Mouse (Mus musculus) adrenal gland, adult 8-10 months (tissue): ENCODE results near the gene Ap4m1. TPM values are rescaled to one million over a fixed set of nuclear protein-coding genes. Genes with fewer than 3 reads are reported as not detected.
A peak's percentile ranks its signal among the peaks of the same experiment; 100 is the strongest.
"Not testable (repeated sequence)": the region's sequence is repeated elsewhere in the genome, so short reads cannot be mapped to it uniquely, and the experiment has no call there.

ENCODE experiments used
- DNase-seq: peaks from one replicate; pipeline ENCODE4 v3.0.0; 2022
- microRNA-seq, 2 experiments: library from miRNA; unstranded; fragments of <30 nt; microRNA quantifications; one replicate each; pipeline ENCODE4 v1.2.0; 2022
- total RNA-seq, 4 experiments: library from RNA; stranded (reverse); gene quantifications; 2 replicates each; pipeline ENCODE4 v1.2.4; 2022

The Ap4m1 gene
- total RNA-seq, 4 experiments from 2014 or later: 19.5 to 34.6 (median 27.6) TPM

DNA sequence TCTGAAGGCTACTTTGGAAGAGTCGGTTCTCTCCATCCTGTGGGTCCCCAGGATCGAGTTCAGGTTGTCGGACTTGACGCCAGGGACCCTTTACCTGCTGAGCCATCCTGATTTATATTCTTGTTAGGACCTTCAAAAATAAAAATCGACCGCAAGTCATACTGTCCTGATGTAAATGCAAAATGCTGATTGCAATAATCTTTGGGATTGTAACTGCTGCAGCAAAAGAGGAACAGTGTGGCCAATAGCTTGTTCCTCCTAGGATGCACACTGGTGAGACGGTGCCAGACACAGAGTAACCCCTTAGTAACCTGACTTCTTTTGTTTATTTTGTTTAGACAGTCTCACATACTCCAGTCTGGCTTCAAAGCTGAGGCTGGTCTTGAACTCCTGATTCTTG lies 23.7 kb downstream of the Ap4m1 start:
- DNase-seq: no peak

DNA sequence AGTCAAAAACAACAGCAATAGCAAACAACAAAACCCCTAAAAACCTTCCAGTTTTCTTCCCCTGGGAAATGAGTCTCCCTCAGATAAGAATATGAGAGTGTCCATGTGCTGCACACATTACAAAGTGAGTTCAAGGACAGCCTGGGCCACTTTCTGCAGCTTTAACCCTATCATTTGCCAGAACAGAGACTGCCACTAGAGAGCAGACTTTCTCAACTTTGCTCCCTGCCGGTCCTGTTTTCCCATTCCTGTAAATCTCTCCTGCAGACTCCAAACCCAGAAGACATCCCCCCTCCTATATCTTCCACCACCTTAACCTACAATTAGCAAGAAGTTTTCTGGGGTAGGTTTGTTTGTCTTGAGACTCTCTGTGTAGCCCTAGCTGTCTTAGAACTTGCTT lies 27.8 kb downstream of the Ap4m1 start:
- DNase-seq: peak; percentile 35

DNA sequence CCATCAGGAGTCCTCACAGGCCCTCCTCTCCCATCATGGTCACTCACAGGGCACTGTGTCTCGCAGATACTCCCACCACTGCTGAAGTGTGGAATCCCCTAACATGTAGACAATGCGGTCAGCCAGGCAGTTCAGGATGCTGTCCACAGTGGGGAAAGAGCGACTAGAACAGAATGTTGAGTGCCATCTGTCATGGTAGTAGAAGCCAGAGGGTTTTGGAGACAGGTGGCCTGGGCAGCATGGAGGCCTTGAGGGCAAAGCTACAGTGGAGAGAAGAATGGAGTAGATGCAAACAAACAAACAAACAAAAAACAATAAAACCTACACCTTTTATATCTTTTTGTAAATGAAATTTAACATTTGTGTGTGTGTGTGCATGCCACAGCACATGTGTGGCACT lies 30.3 kb downstream of the Ap4m1 start:
- DNase-seq: no peak

DNA sequence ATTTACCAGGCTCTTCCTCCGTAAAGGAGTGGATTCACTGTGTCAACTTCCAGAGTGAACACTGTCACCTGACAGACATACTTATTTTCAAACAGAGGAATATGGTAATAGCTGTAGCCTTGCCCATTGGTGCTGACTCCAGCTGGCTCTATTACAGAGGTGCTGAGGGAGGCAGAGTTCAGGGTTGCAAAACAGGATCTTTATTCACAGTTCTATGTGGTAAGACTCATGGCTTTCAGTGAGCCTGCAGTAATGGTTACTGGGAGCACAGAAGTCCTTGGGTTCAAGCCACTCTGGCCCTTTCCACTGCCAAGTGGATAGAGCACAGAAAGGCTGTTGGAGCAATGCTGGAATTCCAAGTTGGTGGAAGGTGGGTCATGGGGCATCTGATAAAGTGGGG lies 35.5 kb downstream of the Ap4m1 start:
- peak; percentile 33 for DNase-seq

DNA sequence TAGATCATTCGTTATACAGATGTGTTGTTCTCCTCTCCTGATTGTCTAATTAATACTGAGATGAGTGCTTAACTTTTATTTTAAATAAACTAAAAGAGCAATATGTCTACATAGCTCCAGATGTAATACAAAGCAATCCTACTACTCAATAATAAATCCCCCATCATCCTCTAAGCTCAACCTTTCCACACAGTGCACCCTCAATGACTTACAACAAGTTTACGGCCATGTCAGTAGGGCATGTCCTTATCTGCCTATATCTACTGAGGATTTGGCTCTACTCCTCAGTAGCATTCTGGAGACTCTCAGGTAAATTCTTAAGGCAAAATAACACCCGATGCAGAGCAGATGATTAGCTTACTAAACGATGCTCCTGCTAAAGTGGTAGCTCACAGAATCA lies 36.1 kb downstream of the Ap4m1 start:
- DNase-seq: no peak

DNA sequence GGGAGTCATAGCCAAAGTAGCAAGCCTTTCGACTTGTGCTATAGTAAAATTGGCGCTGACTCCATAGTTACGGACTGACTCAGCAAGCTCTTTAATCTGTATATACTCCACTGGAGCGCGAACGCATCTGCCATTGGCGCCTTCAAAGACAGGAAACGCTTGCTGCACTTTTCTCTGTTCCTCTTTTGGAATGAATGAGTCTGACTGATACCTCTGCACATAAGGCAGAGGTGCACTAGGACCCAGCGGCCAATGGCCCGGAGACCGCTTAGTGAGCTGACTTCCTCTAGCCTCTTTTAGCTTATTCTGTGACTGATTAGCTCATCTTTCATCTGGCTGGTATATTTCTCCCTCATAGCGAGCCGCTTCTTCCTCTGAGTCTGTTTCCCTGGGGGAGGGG lies 44.8 kb downstream of the Ap4m1 start:
- not testable (repeated sequence) for DNase-seq

DNA sequence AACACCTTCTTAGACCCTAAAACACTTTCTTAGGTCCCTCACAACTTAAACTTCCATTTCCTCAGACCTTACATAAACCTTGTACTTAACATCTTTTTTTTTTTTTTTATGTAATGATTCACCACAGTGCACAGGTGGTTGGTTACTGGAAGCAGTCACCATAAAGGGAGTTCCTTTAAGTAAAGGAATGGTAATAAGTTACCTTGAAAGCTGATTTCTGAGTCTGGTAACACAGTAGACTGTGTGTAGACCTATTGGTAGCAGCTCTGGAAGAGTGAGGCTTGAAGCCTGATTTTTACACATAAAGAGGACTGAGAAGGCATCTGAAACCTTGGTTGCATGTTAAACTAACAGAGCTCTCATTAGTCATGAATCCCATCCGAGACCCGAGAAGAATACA lies 48.1 kb downstream of the Ap4m1 start:
- DNase-seq: no peak

DNA sequence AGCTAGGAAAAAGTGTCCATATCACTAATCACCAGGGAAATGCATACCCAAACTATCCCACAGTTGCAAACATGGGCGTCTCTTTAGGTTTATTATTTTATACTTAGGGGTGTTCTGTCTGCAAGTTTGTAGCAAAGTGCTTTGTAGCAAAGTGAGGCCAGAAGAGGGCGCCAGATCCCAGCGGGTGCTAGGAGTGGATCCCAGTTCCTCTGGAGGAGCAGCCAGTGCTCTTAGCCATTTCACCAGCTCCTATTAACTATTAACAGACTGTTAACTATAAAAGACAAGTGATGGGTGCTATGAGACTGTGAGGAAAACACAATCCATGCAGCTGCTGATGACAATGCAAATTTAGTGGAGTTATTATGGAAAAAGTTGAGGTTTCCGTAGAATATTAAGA lies 50.3 kb downstream of the Ap4m1 start:
- peak; percentile 76 for DNase-seq

DNA sequence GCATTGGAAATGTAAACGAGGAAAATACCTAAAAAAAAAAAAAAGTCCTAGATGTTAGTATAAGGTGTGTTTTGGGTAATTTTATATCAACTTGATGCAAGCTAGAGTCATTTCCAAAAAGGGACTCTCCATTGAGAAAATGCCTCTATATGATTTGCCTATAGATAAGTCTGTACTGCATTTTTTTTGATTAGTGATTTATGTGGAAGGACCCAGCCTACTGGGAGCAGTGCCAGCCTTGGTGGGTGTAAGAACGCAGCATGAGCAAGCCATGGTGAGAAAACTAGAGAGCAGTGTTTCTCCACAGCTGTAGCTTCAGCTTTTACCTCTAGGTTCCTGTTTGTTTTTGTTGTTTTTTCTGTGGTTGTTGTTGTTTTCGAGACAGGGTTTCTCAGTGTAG lies 51.5 kb downstream of the Ap4m1 start:
- no peak for DNase-seq

DNA sequence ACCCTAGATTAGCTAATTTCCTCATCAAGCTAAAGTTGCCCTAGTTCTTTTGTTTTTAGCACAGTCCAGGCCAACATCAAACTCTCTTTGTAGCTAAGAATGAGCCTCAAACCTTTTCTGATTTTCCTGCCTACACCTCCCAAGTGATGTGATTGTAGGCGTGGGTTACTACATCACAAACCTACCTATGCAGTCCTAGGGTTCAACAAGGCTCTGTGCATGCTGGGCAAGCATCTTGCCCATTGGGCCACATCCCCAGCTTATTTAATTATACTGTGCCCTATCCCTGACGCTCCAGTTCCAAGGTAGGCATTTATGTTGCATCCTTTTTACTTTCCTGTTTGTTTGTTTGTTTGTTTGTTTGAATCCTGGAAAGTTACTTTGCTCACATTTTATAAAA lies 53.9 kb downstream of the Ap4m1 start, which contains the start of gene Nxpe5:
Nxpe5 (plus strand) TSS at position 199 of the 400 bp plus-strand sequence.
- no peak for DNase-seq

DNA sequence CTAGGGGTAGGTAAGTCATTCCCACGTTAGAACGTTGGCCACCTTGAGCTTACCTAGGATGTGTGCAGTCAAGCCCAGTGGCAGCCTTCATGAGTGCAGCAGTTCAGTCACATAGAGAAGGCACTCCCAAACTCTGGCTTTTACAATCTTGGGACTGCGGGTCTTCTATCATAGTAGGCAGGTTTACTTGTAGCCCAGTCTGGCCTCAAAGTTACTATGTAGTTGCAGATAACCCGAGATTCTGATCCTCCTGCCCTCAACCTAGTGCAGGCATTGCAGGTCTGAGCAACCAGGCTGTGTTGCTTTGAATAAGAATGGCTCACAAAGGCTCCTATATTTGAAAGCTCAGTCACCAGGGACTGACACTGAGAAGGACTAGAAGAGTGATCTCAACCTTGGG lies 54.7 kb downstream of the Ap4m1 start:
- no peak for DNase-seq

DNA sequence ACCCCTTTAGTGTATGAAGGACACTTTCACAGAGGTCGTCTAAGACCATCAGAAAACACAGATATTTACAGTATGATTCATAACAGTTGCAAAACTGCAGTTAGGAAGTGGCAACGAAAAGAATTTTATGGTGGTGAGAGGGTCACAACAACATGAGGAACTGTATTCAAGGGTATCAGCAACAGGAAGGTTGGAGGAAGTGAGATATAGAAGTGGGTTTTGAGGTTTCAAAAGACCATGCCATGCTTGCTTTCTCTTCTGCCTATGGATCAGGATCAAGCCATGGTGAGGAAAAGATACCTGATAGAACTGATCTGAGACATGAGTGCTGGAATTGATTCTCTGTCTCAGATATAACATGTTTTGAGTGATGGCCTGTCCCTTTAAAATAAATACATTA lies 55.6 kb downstream of the Ap4m1 start:
- no peak for DNase-seq

DNA sequence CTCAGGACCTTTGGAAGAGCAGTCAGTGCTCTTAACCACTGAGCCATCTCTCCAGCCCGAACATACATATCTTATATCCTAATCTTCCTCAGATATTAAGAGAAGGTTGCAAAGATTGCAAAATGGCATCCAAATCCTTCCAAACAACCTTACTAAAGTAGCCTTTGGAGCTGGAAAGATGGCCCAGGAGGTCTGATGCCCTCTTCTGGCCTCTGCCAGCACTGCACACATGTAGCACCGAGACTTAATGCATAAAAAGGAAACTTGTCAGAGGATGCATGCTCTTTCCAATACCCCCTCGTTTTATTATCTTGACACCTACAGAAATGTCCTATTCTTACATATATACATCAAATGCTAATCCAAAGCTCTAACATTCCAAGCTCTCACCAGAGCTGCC lies 56.2 kb downstream of the Ap4m1 start:
- no peak for DNase-seq

DNA sequence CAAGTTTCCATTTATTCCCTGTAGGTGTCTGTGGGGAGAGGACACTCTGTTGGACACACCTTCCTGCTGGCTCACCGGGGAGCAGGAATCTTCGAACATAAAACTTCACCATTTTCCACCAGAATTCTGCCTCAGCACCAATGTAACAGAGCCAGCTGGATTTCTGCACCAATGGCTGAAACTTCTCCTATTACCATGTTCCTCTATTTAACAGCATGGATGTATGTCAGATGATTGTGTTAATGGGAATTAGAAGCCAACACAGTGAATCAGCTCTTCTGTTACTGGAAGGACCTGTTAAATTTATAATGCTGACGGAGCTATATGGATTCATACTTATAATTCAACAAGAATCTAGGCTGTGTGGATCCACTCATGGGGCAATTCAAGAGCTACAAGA lies 57.7 kb downstream of the Ap4m1 start:
- DNase-seq: no peak

Small RNAs within 50 kb of the gene (microRNA-seq; reads per million reads assigned to microRNA genes)
- 417 to 614 reads per million in 2 experiments for gene Mir106b
- 148 to 166 reads per million in 2 experiments for gene Mir25
- gene Mir93: 1,124 to 2,099 reads per million in 2 experiments

Other genes with a start within 250 kb of the Ap4m1 start
- gene Gjc3, start 208.9 kb upstream of the Ap4m1 start, total RNA-seq: under 1 TPM; 0.14 to 0.71 (median 0.40) TPM
- 1 to 10 TPM in 1 of 4 experiments, under 1 TPM in 2, not detected in 1; 0.73 to 1.0 (median 0.78) TPM for gene Azgp1, start 190.5 kb upstream of the Ap4m1 start, total RNA-seq
- not detected for gene Smok3a, start 150.7 kb upstream of the Ap4m1 start, total RNA-seq
- gene Smok3b, start 150.6 kb upstream of the Ap4m1 start, total RNA-seq: not detected
- not detected for gene Smok3c, start 118.8 kb upstream of the Ap4m1 start, total RNA-seq
- 10 to 100 TPM; 39.6 to 51.4 (median 47.6) TPM for gene Zkscan1, start 86.9 kb upstream of the Ap4m1 start, total RNA-seq
- gene Zscan21, start 55.1 kb upstream of the Ap4m1 start, total RNA-seq: 10 to 100 TPM; 16.7 to 18.8 (median 17.1) TPM
- gene Zfp113, start 16.3 kb upstream of the Ap4m1 start, total RNA-seq: 10 to 100 TPM; 12.9 to 18.5 (median 16.1) TPM
- 100 to 1,000 TPM; 123 to 142 (median 139) TPM for gene Cops6, start 10.9 kb upstream of the Ap4m1 start, total RNA-seq
- gene Mcm7, start 420 bp downstream of the Ap4m1 start, total RNA-seq: 10 to 100 TPM; 26.2 to 40.7 (median 32.4) TPM
- 10 to 100 TPM; 42.4 to 62.7 (median 51.4) TPM for gene Taf6, start 15.4 kb downstream of the Ap4m1 start, total RNA-seq
- 10 to 100 TPM; 23.8 to 34.5 (median 27.8) TPM for gene Cnpy4, start 15.5 kb downstream of the Ap4m1 start, total RNA-seq
- gene Mblac1, start 22.3 kb downstream of the Ap4m1 start, total RNA-seq: 10 to 100 TPM; 10.4 to 15.0 (median 11.7) TPM
- under 1 TPM; 0.14 to 0.91 (median 0.52) TPM for gene Nxpe5, start 53.9 kb downstream of the Ap4m1 start, total RNA-seq
- gene Lamtor4, start 83.5 kb downstream of the Ap4m1 start, total RNA-seq: 100 to 1,000 TPM in 2 of 4 experiments, 10 to 100 TPM in 2; 86.5 to 106 (median 99.5) TPM
- gene BC037034, start 92.0 kb downstream of the Ap4m1 start, total RNA-seq: 10 to 100 TPM; 22.7 to 48.4 (median 37.4) TPM
- under 1 TPM in 2 of 4 experiments, not detected in 2; 0.17 to 0.38 TPM for gene Gal3st4, start 100.8 kb downstream of the Ap4m1 start, total RNA-seq
- gene Gm43720, start 108.0 kb downstream of the Ap4m1 start, total RNA-seq: not detected
- 1 to 10 TPM in 2 of 4 experiments, under 1 TPM in 2; 0.38 to 1.3 (median 0.97) TPM for gene Gpc2, start 108.0 kb downstream of the Ap4m1 start, total RNA-seq
- gene Stag3, start 108.2 kb downstream of the Ap4m1 start, total RNA-seq: under 1 TPM in 3 of 4 experiments, not detected in 1; 0.08 to 0.35 (median 0.09) TPM
- gene Pvrig, start 170.0 kb downstream of the Ap4m1 start, total RNA-seq: under 1 TPM; 0.29 to 1.00 (median 0.50) TPM